Comparison of ENCODE assay signal across 8 mouse cellular contexts in the genomic region with DNA sequence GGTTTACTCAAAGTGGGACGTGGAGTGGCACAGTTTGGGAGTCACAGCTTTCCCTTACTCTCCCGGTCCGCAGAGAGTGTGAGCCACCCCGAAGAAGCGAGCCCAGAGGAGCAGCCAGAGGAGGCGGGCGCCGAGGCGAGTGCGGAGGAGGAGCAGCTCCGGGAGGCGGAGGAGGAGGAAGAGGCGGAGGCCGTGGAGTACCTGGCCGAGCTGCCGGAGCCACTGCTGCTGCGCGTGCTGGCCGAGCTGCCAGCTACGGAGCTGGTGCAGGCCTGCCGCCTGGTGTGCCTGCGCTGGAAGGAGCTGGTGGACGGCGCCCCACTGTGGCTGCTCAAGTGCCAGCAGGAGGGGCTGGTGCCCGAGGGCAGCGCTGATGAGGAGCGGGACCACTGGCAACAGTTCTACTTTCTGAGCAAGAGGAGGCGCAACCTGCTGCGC. TPM values are rescaled to one million over a fixed set of nuclear protein-coding genes. Genes with fewer than 3 reads are reported as not detected.
DNase-seq lines count a peak whose midpoint lies in the region; ATAC-seq and TF ChIP-seq lines count a peak whose summit lies in the region.

No protein-coding gene starts in this region.

- no peaks in the 10 kb centered on the region for H3K9me3 ChIP-seq in embryonic facial prominence, embryonic 15.5 days (replicated peaks)
- no peaks in the 10 kb centered on the region for H3K9me3 ChIP-seq in heart, embryonic 12.5 days (replicated peaks)
- no peaks in the 10 kb centered on the region for H3K9me3 ChIP-seq in kidney, embryonic 15.5 days (replicated peaks)

- peak; percentile 61 to 71 for DNase-seq in spleen, adult 18-20 months
- no peak for DNase-seq in spleen, adult 12 weeks (ENCODE audit: low spot score)
- DNase-seq in liver, adult 2 months (ENCODE audit: extremely low read depth, low read depth, low spot score), result peak; percentile 79
- peak; percentile 61 to 82 for DNase-seq in spleen, postnatal 4 days (ENCODE audit: low spot score in 2 of 2)

- H3K36me3 ChIP-seq in embryonic facial prominence, embryonic 15.5 days, result no peaks in the 10 kb centered on the region
- H3K36me3 ChIP-seq in heart, embryonic 12.5 days, result no peaks in the 10 kb centered on the region
- no peaks in the 10 kb centered on the region for H3K36me3 ChIP-seq in kidney, embryonic 15.5 days
- no peaks in the 10 kb centered on the region for H3K36me3 ChIP-seq in liver, adult 2 months (ENCODE audit: control insufficient read depth, insufficient read depth, low read length)

- TF ChIP-seq POLR2A in liver, adult 2 months (IDR thresholded peaks at IDR 0.05; ENCODE audit: extremely low read depth, insufficient read depth, low read length), result no peak

- WGBS in embryonic facial prominence, embryonic 15.5 days, result 1% methylated on average over 27 of the region's 29 CpGs
- WGBS in heart, embryonic 12.5 days, result 1% methylated on average over 28 of the region's 29 CpGs
- WGBS in kidney, embryonic 15.5 days, result 0% methylated on average over 29 of the region's 29 CpGs
- 1% methylated on average over 29 of the region's 29 CpGs for WGBS in liver, adult 2 months

- H3K4me1 ChIP-seq in embryonic facial prominence, embryonic 15.5 days, result peaks cover 45% of the 10 kb centered on the region
- H3K4me1 ChIP-seq in heart, embryonic 12.5 days (replicated peaks), result peaks cover 34% of the 10 kb centered on the region
- H3K4me1 ChIP-seq in kidney, embryonic 15.5 days, result peaks cover 54% of the 10 kb centered on the region
- H3K4me1 ChIP-seq in liver, adult 2 months (ENCODE audit: control insufficient read depth, insufficient read depth, low read length), result peaks cover 5% of the 10 kb centered on the region

- no peaks in the 10 kb centered on the region for H3K79me2 ChIP-seq in liver, adult 2 months (ENCODE audit: control insufficient read depth, insufficient read depth, low read length)

- H3K4me2 ChIP-seq in embryonic facial prominence, embryonic 15.5 days (replicated peaks), result peak overlapping the region; percentile 61
- peak overlapping the region; percentile 71 for H3K4me2 ChIP-seq in heart, embryonic 12.5 days
- peak overlapping the region; percentile 65 for H3K4me2 ChIP-seq in kidney, embryonic 15.5 days

- peak overlapping the region; percentile 37 for H3K4me3 ChIP-seq in embryonic facial prominence, embryonic 15.5 days (replicated peaks)
- H3K4me3 ChIP-seq in heart, embryonic 12.5 days, result peak overlapping the region; percentile 45
- H3K4me3 ChIP-seq in kidney, embryonic 15.5 days (replicated peaks), result peak overlapping the region; percentile 33
- peak overlapping the region; percentile 13; the same call in 1 of the 2 replicates for H3K4me3 ChIP-seq in liver, adult 2 months (ENCODE audit: insufficient read depth, low read depth, low read length)

- ATAC-seq in embryonic facial prominence, embryonic 15.5 days (ENCODE audit: insufficient number of reproducible peaks, low FRiP score, low TSS enrichment, low read depth), result peak; percentile 31; the same call in 1 of the 2 replicates
- no peak for ATAC-seq in heart, embryonic 12.5 days (ENCODE audit: insufficient number of reproducible peaks, low FRiP score)
- ATAC-seq in kidney, embryonic 15.5 days (replicated peaks; ENCODE audit: low FRiP score), result peak; percentile 43
- ATAC-seq in monocyte, adult 5-6 weeks (replicated peaks; ENCODE audit: insufficient number of reproducible peaks, low FRiP score, low TSS enrichment, poor library complexity, severe bottlenecking), result 0 out of 2 replicates have a peak, but pooled peaks have one; percentile 25

- peak; percentile 94 for TF ChIP-seq CTCF in liver, adult 2 months (IDR thresholded peaks at IDR 0.05; ENCODE audit: low read depth, low read length)

- no peak overlapping the region for H3K9ac ChIP-seq in embryonic facial prominence, embryonic 15.5 days
- peak overlapping the region; percentile 37; the same call in 1 of the 2 replicates for H3K9ac ChIP-seq in heart, embryonic 12.5 days
- no peak overlapping the region for H3K9ac ChIP-seq in kidney, embryonic 15.5 days
- H3K9ac ChIP-seq in liver, adult 2 months (ENCODE audit: low read depth, low read length), result peak overlapping the region; percentile 27; the same call in 1 of the 2 replicates

- peaks cover 74% of the 10 kb centered on the region for H3K27me3 ChIP-seq in embryonic facial prominence, embryonic 15.5 days
- peaks cover 82% of the 10 kb centered on the region for H3K27me3 ChIP-seq in heart, embryonic 12.5 days (replicated peaks)
- peaks cover 92% of the 10 kb centered on the region for H3K27me3 ChIP-seq in kidney, embryonic 15.5 days
- peaks cover 14% of the 10 kb centered on the region for H3K27me3 ChIP-seq in liver, adult 2 months (ENCODE audit: control insufficient read depth, insufficient read depth, low read length)

- no peak overlapping the region for H3K27ac ChIP-seq in embryonic facial prominence, embryonic 15.5 days (replicated peaks)
- no peak overlapping the region for H3K27ac ChIP-seq in heart, embryonic 12.5 days (ENCODE audit: poor library complexity, severe bottlenecking)
- H3K27ac ChIP-seq in kidney, embryonic 15.5 days, result no peak overlapping the region
- H3K27ac ChIP-seq in liver, adult 2 months (replicated peaks; ENCODE audit: insufficient read depth, low read depth, low read length), result no peak overlapping the region

RNA-seq across cellular contexts. Expression of a gene that starts 3.6 kb away (rescaled TPM):
- 3.7 and 4.2 TPM in 2 replicates for polyA plus RNA-seq in embryonic facial prominence, embryonic 15.5 days (2015; fragmentation: Nextera tagmentation; extraction: Ambion mirVana)
- polyA plus RNA-seq in heart, embryonic 12.5 days (2016; fragmentation: Nextera tagmentation; extraction: Ambion mirVana), result 0.70 and 0.92 TPM in 2 replicates
- polyA plus RNA-seq in kidney, embryonic 15.5 days (2015; fragmentation: Nextera tagmentation; extraction: Ambion mirVana), result 1.7 and 2.1 TPM in 2 replicates
- 0.18 TPM in 1 of 2 replicates, not detected in the other for total RNA-seq in liver, adult 2 months (2014; rRNA removed)
- polyA plus RNA-seq in liver, adult 2 months (2012; rRNA removed), result 0.14 and 0.23 TPM in 2 replicates
- total RNA-seq in monocyte, adult 5-6 weeks (2017), result not detected in 3 replicates

RNA-seq across cellular contexts. Expression of a gene that starts 3.7 kb away (rescaled TPM):
- 7.8 and 9.2 TPM in 2 replicates for polyA plus RNA-seq in embryonic facial prominence, embryonic 15.5 days (2015; fragmentation: Nextera tagmentation; extraction: Ambion mirVana)
- polyA plus RNA-seq in heart, embryonic 12.5 days (2016; fragmentation: Nextera tagmentation; extraction: Ambion mirVana), result 24.9 and 25.1 TPM in 2 replicates
- 11.8 and 13.6 TPM in 2 replicates for polyA plus RNA-seq in kidney, embryonic 15.5 days (2015; fragmentation: Nextera tagmentation; extraction: Ambion mirVana)
- total RNA-seq in liver, adult 2 months (2014; rRNA removed), result 1.9 and 2.7 TPM in 2 replicates
- polyA plus RNA-seq in liver, adult 2 months (2012; rRNA removed), result 2.2 and 3.4 TPM in 2 replicates
- total RNA-seq in monocyte, adult 5-6 weeks (2017), result 1.5 to 3.5 TPM (median 2.6 TPM) in 3 replicates

RNA-seq across cellular contexts. Expression of a gene that starts 12.1 kb away (rescaled TPM):
- 20.5 and 22.8 TPM in 2 replicates for polyA plus RNA-seq in embryonic facial prominence, embryonic 15.5 days (2015; fragmentation: Nextera tagmentation; extraction: Ambion mirVana)
- 20.2 and 22.9 TPM in 2 replicates for polyA plus RNA-seq in heart, embryonic 12.5 days (2016; fragmentation: Nextera tagmentation; extraction: Ambion mirVana)
- 15.5 and 19.9 TPM in 2 replicates for polyA plus RNA-seq in kidney, embryonic 15.5 days (2015; fragmentation: Nextera tagmentation; extraction: Ambion mirVana)
- total RNA-seq in liver, adult 2 months (2014; rRNA removed), result 35.0 and 38.7 TPM in 2 replicates
- polyA plus RNA-seq in liver, adult 2 months (2012; rRNA removed), result 91.9 and 97.2 TPM in 2 replicates
- 12.7 to 17.3 TPM (median 13.8 TPM) in 3 replicates for total RNA-seq in monocyte, adult 5-6 weeks (2017)

RNA-seq across cellular contexts. Expression of a gene that starts 33.5 kb away (rescaled TPM):
- 0.63 and 0.79 TPM in 2 replicates for polyA plus RNA-seq in embryonic facial prominence, embryonic 15.5 days (2015; fragmentation: Nextera tagmentation; extraction: Ambion mirVana)
- 0.05 and 0.08 TPM in 2 replicates for polyA plus RNA-seq in heart, embryonic 12.5 days (2016; fragmentation: Nextera tagmentation; extraction: Ambion mirVana)
- polyA plus RNA-seq in kidney, embryonic 15.5 days (2015; fragmentation: Nextera tagmentation; extraction: Ambion mirVana), result 0.46 and 0.62 TPM in 2 replicates
- total RNA-seq in liver, adult 2 months (2014; rRNA removed), result not detected in 2 replicates
- polyA plus RNA-seq in liver, adult 2 months (2012; rRNA removed), result not detected in 2 replicates
- 0.29 to 3.1 TPM in 2 of 3 replicates, not detected in the other for total RNA-seq in monocyte, adult 5-6 weeks (2017)

RNA-seq across cellular contexts. Expression of a gene that starts 33.8 kb away (rescaled TPM):
- polyA plus RNA-seq in embryonic facial prominence, embryonic 15.5 days (2015; fragmentation: Nextera tagmentation; extraction: Ambion mirVana), result 52.7 and 53.1 TPM in 2 replicates
- polyA plus RNA-seq in heart, embryonic 12.5 days (2016; fragmentation: Nextera tagmentation; extraction: Ambion mirVana), result 36.6 and 39.3 TPM in 2 replicates
- polyA plus RNA-seq in kidney, embryonic 15.5 days (2015; fragmentation: Nextera tagmentation; extraction: Ambion mirVana), result 65.5 and 69.8 TPM in 2 replicates
- total RNA-seq in liver, adult 2 months (2014; rRNA removed), result 8.1 and 8.9 TPM in 2 replicates
- 49.6 and 58.5 TPM in 2 replicates for polyA plus RNA-seq in liver, adult 2 months (2012; rRNA removed)
- 1.5 to 7.6 TPM (median 6.4 TPM) in 3 replicates for total RNA-seq in monocyte, adult 5-6 weeks (2017)

Comparison
In these comparisons a context has a peak if more than half of its experiments do, and no peak if none do; other contexts are left out.
1. H3K9ac ChIP-seq: peak in heart, embryonic 12.5 days (single experiment) and liver, adult 2 months (single experiment); none in embryonic facial prominence, embryonic 15.5 days (single experiment) and kidney, embryonic 15.5 days (single experiment).
2. Peak in every context shown above with its lines, with median percentiles within 50 percentile points of each other: H3K4me2 ChIP-seq and H3K4me3 ChIP-seq.